8 mouse cellular contexts compared by ENCODE assay signal in the genomic region with DNA sequence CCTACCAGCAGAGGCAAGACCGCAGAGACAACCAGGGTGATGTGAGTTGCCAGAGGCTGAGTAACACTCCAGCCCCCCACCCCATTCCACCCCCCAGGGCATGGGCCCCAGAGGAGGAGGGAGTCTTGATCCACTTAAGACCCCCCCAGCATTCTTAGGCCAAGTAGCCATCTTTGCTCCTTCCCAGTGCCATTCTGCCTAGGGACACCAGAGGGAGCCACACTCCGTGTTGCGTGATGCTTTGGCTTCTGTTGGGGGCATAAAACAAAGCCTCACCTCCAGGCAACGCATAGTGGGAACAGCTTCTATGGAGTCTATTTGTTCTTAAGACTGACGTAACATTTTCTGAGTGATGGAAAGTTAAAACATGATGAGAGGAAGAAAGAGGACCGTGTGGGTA. TPM values are rescaled to one million over a fixed set of nuclear protein-coding genes. Genes with fewer than 3 reads are reported as not detected.
A peak's percentile ranks its signal among the peaks of the same experiment; 100 is the strongest.
DNase-seq lines count a peak whose midpoint lies in the region; ATAC-seq and TF ChIP-seq lines count a peak whose summit lies in the region.

No protein-coding gene starts in this region.

- no peaks in the 10 kb centered on the region for H3K27me3 ChIP-seq in testis, adult 2 months (ENCODE audit: control insufficient read depth, insufficient read depth, low read length)
- no peaks in the 10 kb centered on the region for H3K27me3 ChIP-seq in forebrain, embryonic 14.5 days (replicated peaks; ENCODE audit: control insufficient read depth, insufficient read depth, low read length)

- TF ChIP-seq POLR2A in testis, adult 2 months (IDR thresholded peaks at IDR 0.05; ENCODE audit: control insufficient read depth, low read depth, low read length): no peak
- no peak for TF ChIP-seq POLR2A in brain, embryonic 14.5 days (IDR thresholded peaks at IDR 0.05; ENCODE audit: borderline replicate concordance, extremely low read depth, insufficient read depth, insufficient read length, poor library complexity, severe bottlenecking)

- H3K4me2 ChIP-seq in forebrain, embryonic 14.5 days (ENCODE audit: low read length): no peak overlapping the region

- peaks cover 4% of the 10 kb centered on the region for H3K4me1 ChIP-seq in testis, adult 2 months (ENCODE audit: control insufficient read depth, insufficient read depth, low read length)
- peaks cover 16% of the 10 kb centered on the region for H3K4me1 ChIP-seq in forebrain, embryonic 14.5 days (ENCODE audit: control insufficient read depth, insufficient read depth, low read length)

- H3K4me3 ChIP-seq in testis, adult 2 months (ENCODE audit: control insufficient read depth, low read depth, low read length): no peak overlapping the region
- H3K4me3 ChIP-seq in forebrain, embryonic 14.5 days (ENCODE audit: low read depth, low read length): no peak overlapping the region

- H3K36me3 ChIP-seq in testis, adult 2 months (ENCODE audit: control insufficient read depth, insufficient read depth, low read length): no peaks in the 10 kb centered on the region
- peaks cover 57% of the 10 kb centered on the region for H3K36me3 ChIP-seq in forebrain, embryonic 14.5 days (ENCODE audit: control insufficient read depth, insufficient read depth, low read length)

- ATAC-seq in forebrain, embryonic 14.5 days: peak; percentile 30

- H3K9ac ChIP-seq in forebrain, embryonic 14.5 days (ENCODE audit: low read length): peak overlapping the region; percentile 29; the same call in 1 of the 2 replicates

- WGBS in forebrain, embryonic 14.5 days: 25% methylated on average over 6 of the region's 6 CpGs

- H3K27ac ChIP-seq in testis, adult 2 months (ENCODE audit: control insufficient read depth, insufficient read depth, low read depth, low read length): no peak overlapping the region
- H3K27ac ChIP-seq in forebrain, embryonic 14.5 days (ENCODE audit: low read depth, low read length): peak overlapping the region; percentile 70

- DNase-seq in testis, postnatal 14 days (ENCODE audit: low spot score): no peak
- DNase-seq in brain, embryonic 14.5 days (ENCODE audit: low read depth): peak; percentile 93
- DNase-seq in forebrain, embryonic 14.5 days (ENCODE audit: low spot score): peak; percentile 92
- peak; percentile 85 for DNase-seq in induced T-regulatory cell, adult 2 months (ENCODE audit: low read depth)
- peak; percentile 80 for DNase-seq in lung, postnatal 10 days
- peak; percentile 82 for DNase-seq in right cerebral cortex, adult 2 months (ENCODE audit: low spot score in 2 of 2)
- DNase-seq in yolk sac, embryonic 10.5 days (ENCODE audit: low spot score): no peak

- TF ChIP-seq CTCF in testis, adult 2 months (IDR thresholded peaks at IDR 0.05; ENCODE audit: control insufficient read depth, insufficient read depth, insufficient replicate concordance, low read depth, low read length): peak; percentile 86; the same call in 1 of the 2 replicates
- TF ChIP-seq CTCF in brain, embryonic 14.5 days (IDR thresholded peaks at IDR 0.05; ENCODE audit: borderline replicate concordance, extremely low read depth, insufficient read depth, insufficient read length): peak; percentile 99

- no peaks in the 10 kb centered on the region for H3K9me3 ChIP-seq in forebrain, embryonic 14.5 days (replicated peaks; ENCODE audit: control insufficient read depth, low read length)

RNA-seq across cellular contexts. Expression of a gene that starts 13.6 kb away (rescaled TPM):
- 47.0 and 47.7 TPM in 2 replicates for polyA plus RNA-seq in testis, adult 2 months (2012; rRNA removed)
- polyA plus RNA-seq in brain, embryonic 14.5 days (2012; rRNA removed): 22.6 and 34.0 TPM in 2 replicates
- polyA plus RNA-seq in forebrain, embryonic 14.5 days (2014; fragmentation: Nextera tagmentation; extraction: Ambion mirVana): 18.8 and 19.7 TPM in 2 replicates

RNA-seq across cellular contexts. Expression of a gene that starts 58.7 kb away (rescaled TPM):
- polyA plus RNA-seq in testis, adult 2 months (2012; rRNA removed): 19.9 and 23.0 TPM in 2 replicates
- polyA plus RNA-seq in brain, embryonic 14.5 days (2012; rRNA removed): 82.4 and 114 TPM in 2 replicates
- 10.2 and 11.1 TPM in 2 replicates for polyA plus RNA-seq in forebrain, embryonic 14.5 days (2014; fragmentation: Nextera tagmentation; extraction: Ambion mirVana)

Comparison
In these comparisons a context has a peak if more than half of its experiments do, and no peak if none do; other contexts are left out.
1. DNase-seq: peak in brain, embryonic 14.5 days (single experiment), forebrain, embryonic 14.5 days (single experiment), induced T-regulatory cell, adult 2 months (single experiment), lung, postnatal 10 days (single experiment) and right cerebral cortex, adult 2 months (2 of 2); none in testis, postnatal 14 days (single experiment) and yolk sac, embryonic 10.5 days (single experiment).